In genomic region chrX:20616861-20617175, GRCm38 (mm10) we compare ENCODE assay signal across 8 mouse cellular contexts. TPM values are rescaled to one million over a fixed set of nuclear protein-coding genes. Genes with fewer than 3 reads are reported as not detected.
A peak's percentile ranks its signal among the peaks of the same experiment; 100 is the strongest.
DNase-seq lines count a peak whose midpoint lies in the region; ATAC-seq lines count a peak whose summit lies in the region.

No protein-coding gene starts in this region.

- no peak; the same call in 1 of the 2 replicates for ATAC-seq in neural tube, embryonic 11.5 days (ENCODE audit: insufficient read depth, low FRiP score, low TSS enrichment)
- peak; percentile 43 for ATAC-seq in hindbrain, embryonic 15.5 days (ENCODE audit: low FRiP score, low read depth)
- no peak for ATAC-seq in midbrain, embryonic 11.5 days (ENCODE audit: low FRiP score)

- H3K36me3 ChIP-seq in neural tube, embryonic 11.5 days (ENCODE audit: control insufficient read depth, insufficient read depth, low read length), result no peaks in the 10 kb centered on the region; the same call in 1 of the 2 replicates
- 0 out of 2 replicates have a peak, but pooled peaks cover 3% of the 10 kb centered on the region for H3K36me3 ChIP-seq in hindbrain, embryonic 15.5 days
- H3K36me3 ChIP-seq in midbrain, embryonic 11.5 days (ENCODE audit: control insufficient read depth, insufficient read depth, low read length), result no peaks in the 10 kb centered on the region; the same call in 1 of the 2 replicates

- H3K4me2 ChIP-seq in neural tube, embryonic 11.5 days (ENCODE audit: low read depth), result peak overlapping the region; percentile 42
- peak overlapping the region; percentile 60 for H3K4me2 ChIP-seq in hindbrain, embryonic 15.5 days
- peak overlapping the region; percentile 50 for H3K4me2 ChIP-seq in midbrain, embryonic 11.5 days

- H3K4me3 ChIP-seq in neural tube, embryonic 11.5 days (ENCODE audit: low read depth, low read length), result peak overlapping the region; percentile 60
- H3K4me3 ChIP-seq in hindbrain, embryonic 15.5 days, result peak overlapping the region; percentile 59
- H3K4me3 ChIP-seq in midbrain, embryonic 11.5 days (ENCODE audit: low read depth, low read length), result peak overlapping the region; percentile 58

- 22% methylated on average over 17 of the region's 17 CpGs for WGBS in neural tube, embryonic 11.5 days
- 20% methylated on average over 17 of the region's 17 CpGs for WGBS in hindbrain, embryonic 15.5 days
- WGBS in midbrain, embryonic 11.5 days, result 15% methylated on average over 14 of the region's 17 CpGs

- H3K27me3 ChIP-seq in neural tube, embryonic 11.5 days (ENCODE audit: control insufficient read depth, insufficient read depth, low read length), result no peaks in the 10 kb centered on the region
- H3K27me3 ChIP-seq in hindbrain, embryonic 15.5 days, result no peaks in the 10 kb centered on the region
- no peaks in the 10 kb centered on the region for H3K27me3 ChIP-seq in midbrain, embryonic 11.5 days (ENCODE audit: control insufficient read depth, insufficient read depth, low read length)

- H3K4me1 ChIP-seq in neural tube, embryonic 11.5 days (ENCODE audit: control insufficient read depth, insufficient read depth, low read length), result no peaks in the 10 kb centered on the region
- peaks cover 19% of the 10 kb centered on the region for H3K4me1 ChIP-seq in hindbrain, embryonic 15.5 days (replicated peaks)
- H3K4me1 ChIP-seq in midbrain, embryonic 11.5 days (ENCODE audit: control insufficient read depth, insufficient read depth, low read length), result no peaks in the 10 kb centered on the region

- peak; percentile 69 to 73 for DNase-seq in cerebellum, postnatal 36 days
- DNase-seq in cerebellum, adult 11-12 months, result no peak
- DNase-seq in neural tube, embryonic 11.5 days (ENCODE audit: low spot score), result no peak
- no peak for DNase-seq in neural tube, embryonic 10.5 days (ENCODE audit: extremely low spot score, low spot score)
- peak; percentile 84 for DNase-seq in midbrain, embryonic 11.5 days (ENCODE audit: low spot score, missing footprints)
- no peak for DNase-seq in left cerebral cortex, adult 11 months (ENCODE audit: low spot score)
- DNase-seq in gastrocnemius, postnatal 10 days, result no peak

- H3K27ac ChIP-seq in neural tube, embryonic 11.5 days (ENCODE audit: low read depth, low read length), result peak overlapping the region; percentile 72; the same call in 1 of the 2 replicates
- H3K27ac ChIP-seq in hindbrain, embryonic 15.5 days (replicated peaks), result peak overlapping the region; percentile 92
- H3K27ac ChIP-seq in midbrain, embryonic 11.5 days (ENCODE audit: low read depth, low read length), result peak overlapping the region; percentile 69

- H3K9ac ChIP-seq in neural tube, embryonic 11.5 days (ENCODE audit: low read length), result peak overlapping the region; percentile 50
- peak overlapping the region; percentile 55 for H3K9ac ChIP-seq in hindbrain, embryonic 15.5 days
- H3K9ac ChIP-seq in midbrain, embryonic 11.5 days (ENCODE audit: low read length), result peak overlapping the region; percentile 61

- H3K9me3 ChIP-seq in neural tube, embryonic 11.5 days (ENCODE audit: control insufficient read depth, low read length), result no peaks in the 10 kb centered on the region
- no peaks in the 10 kb centered on the region for H3K9me3 ChIP-seq in hindbrain, embryonic 15.5 days
- no peaks in the 10 kb centered on the region; the same call in 1 of the 2 replicates for H3K9me3 ChIP-seq in midbrain, embryonic 11.5 days (ENCODE audit: control insufficient read depth, low read length)

RNA-seq across cellular contexts. Expression of gene Rbm10, which starts 0.5 kb away (rescaled TPM):
- polyA plus RNA-seq in neural tube, embryonic 11.5 days (2014; fragmentation: Nextera tagmentation; extraction: Ambion mirVana), result 75.9 and 76.0 TPM in 2 replicates
- polyA plus RNA-seq in hindbrain, embryonic 15.5 days (2015; fragmentation: Nextera tagmentation; extraction: Ambion mirVana), result 57.1 and 57.4 TPM in 2 replicates
- polyA plus RNA-seq in midbrain, embryonic 11.5 days (2014; fragmentation: Nextera tagmentation; extraction: Ambion mirVana), result 56.8 and 72.4 TPM in 2 replicates
- total RNA-seq in gastrocnemius, postnatal 10 days (2021), result 10 to 100 TPM; 15.7 to 20.5 TPM

RNA-seq across cellular contexts. Expression of gene Ndufb11, which starts 0.6 kb away (rescaled TPM):
- polyA plus RNA-seq in neural tube, embryonic 11.5 days (2014; fragmentation: Nextera tagmentation; extraction: Ambion mirVana), result 188 and 191 TPM in 2 replicates
- polyA plus RNA-seq in hindbrain, embryonic 15.5 days (2015; fragmentation: Nextera tagmentation; extraction: Ambion mirVana), result 217 and 228 TPM in 2 replicates
- polyA plus RNA-seq in midbrain, embryonic 11.5 days (2014; fragmentation: Nextera tagmentation; extraction: Ambion mirVana), result 193 and 197 TPM in 2 replicates
- 100 to 1,000 TPM; 310 to 341 TPM for total RNA-seq in gastrocnemius, postnatal 10 days (2021)

RNA-seq across cellular contexts. Expression of gene Uba1, which starts 41.3 kb away (rescaled TPM):
- polyA plus RNA-seq in neural tube, embryonic 11.5 days (2014; fragmentation: Nextera tagmentation; extraction: Ambion mirVana), result 324 and 355 TPM in 2 replicates
- polyA plus RNA-seq in hindbrain, embryonic 15.5 days (2015; fragmentation: Nextera tagmentation; extraction: Ambion mirVana), result 350 and 364 TPM in 2 replicates
- 278 and 279 TPM in 2 replicates for polyA plus RNA-seq in midbrain, embryonic 11.5 days (2014; fragmentation: Nextera tagmentation; extraction: Ambion mirVana)
- 100 to 1,000 TPM; 168 to 175 TPM for total RNA-seq in gastrocnemius, postnatal 10 days (2021)

Comparison
In these comparisons a context has a peak if more than half of its experiments do, and no peak if none do; other contexts are left out.
1. DNase-seq: peak in cerebellum, postnatal 36 days (2 of 2) and midbrain, embryonic 11.5 days (single experiment); none in cerebellum, adult 11-12 months (single experiment), neural tube, embryonic 11.5 days (single experiment), neural tube, embryonic 10.5 days (single experiment), left cerebral cortex, adult 11 months (single experiment) and gastrocnemius, postnatal 10 days (single experiment).
2. Peak in every context shown above with its lines, with median percentiles within 50 percentile points of each other: H3K27ac ChIP-seq, H3K4me2 ChIP-seq, H3K4me3 ChIP-seq and H3K9ac ChIP-seq.